Mouse (Mus musculus): ENCODE results near the gene Rab22a.
"Not testable (repeated sequence)": the region's sequence is repeated elsewhere in the genome, so short reads cannot be mapped to it uniquely, and the experiment has no call there.

The Rab22a gene

GRCm38 (mm10) chr2:173719115-173719514, 59.6 kb downstream of the Rab22a start, which contains the start of gene 1700010B08Rik:
Gene 1700010B08Rik, plus strand, starts transcription at chr2:173719415.
- DNase-seq (ENCODE audit: low read depth, low spot score) = not testable (repeated sequence)

GRCm38 (mm10) chr2:173722251-173722857, 62.8 kb downstream of the Rab22a start:
- no peak for DNase-seq (ENCODE audit: low read depth, low spot score)

GRCm38 (mm10) chr2:173724382-173724781, 64.8 kb downstream of the Rab22a start:
- no peak for DNase-seq (ENCODE audit: low read depth, low spot score)

- DNase-seq (ENCODE audit: low read depth, low spot score) = no peak
Measured at GRCm38 (mm10) chr2:173724940-173725807, 65.6 kb downstream of the Rab22a start.

GRCm38 (mm10) chr2:173725819-173726218, 66.3 kb downstream of the Rab22a start:
- DNase-seq (ENCODE audit: low read depth, low spot score) = no peak

- DNase-seq (ENCODE audit: low read depth, low spot score) = no peak
Measured at GRCm38 (mm10) chr2:173730444-173730966, 70.9 kb downstream of the Rab22a start.

GRCm38 (mm10) chr2:173734426-173734825, 74.9 kb downstream of the Rab22a start:
- no peak for DNase-seq (ENCODE audit: low read depth, low spot score)

- peak; percentile 99 for DNase-seq (ENCODE audit: low read depth, low spot score)
Measured at GRCm38 (mm10) chr2:173737222-173737989, 77.8 kb downstream of the Rab22a start, which contains the start of gene Vapb. Gene Vapb, plus strand, starts transcription at chr2:173737511.

- no peak for DNase-seq (ENCODE audit: low read depth, low spot score)
Measured at GRCm38 (mm10) chr2:173738232-173738631, 78.7 kb downstream of the Rab22a start.

GRCm38 (mm10) chr2:173739107-173739506, 79.5 kb downstream of the Rab22a start:
- no peak for DNase-seq (ENCODE audit: low read depth, low spot score)

GRCm38 (mm10) chr2:173742090-173742489, 82.5 kb downstream of the Rab22a start:
- DNase-seq (ENCODE audit: low read depth, low spot score) = no peak

- no peak for DNase-seq (ENCODE audit: low read depth, low spot score)
Measured at GRCm38 (mm10) chr2:173742744-173743143, 83.2 kb downstream of the Rab22a start.

GRCm38 (mm10) chr2:173744070-173744815, 84.7 kb downstream of the Rab22a start:
- DNase-seq (ENCODE audit: low read depth, low spot score) = no peak

GRCm38 (mm10) chr2:173748961-173749659, 89.5 kb downstream of the Rab22a start:
- DNase-seq (ENCODE audit: low read depth, low spot score) = no peak

GRCm38 (mm10) chr2:173755433-173756144, 96.0 kb downstream of the Rab22a start:
- DNase-seq (ENCODE audit: low read depth, low spot score) = no peak

Measured in ZHBTc4 (cell line).